Mouse (Mus musculus) olfactory bulb, adult 2 months (tissue): ENCODE results near the gene Epas1.

ENCODE experiments used
- CTCF ChIP-seq: fragments of 200-500 bp; IDR thresholded peaks from 2 replicates; pipeline ENCODE4 v1.5.1; 2012; ENCODE audit warnings: low read depth, mild to moderate bottlenecking, low read length, moderate library complexity; ENCODE audit not compliant: insufficient read depth
- POLR2A ChIP-seq: fragments of 200-500 bp; IDR thresholded peaks from 2 replicates; pipeline ENCODE4 v1.6.1; 2012; ENCODE audit warnings: mild to moderate bottlenecking, low read depth, low read length, moderate library complexity; ENCODE audit not compliant: insufficient read depth

DNA sequence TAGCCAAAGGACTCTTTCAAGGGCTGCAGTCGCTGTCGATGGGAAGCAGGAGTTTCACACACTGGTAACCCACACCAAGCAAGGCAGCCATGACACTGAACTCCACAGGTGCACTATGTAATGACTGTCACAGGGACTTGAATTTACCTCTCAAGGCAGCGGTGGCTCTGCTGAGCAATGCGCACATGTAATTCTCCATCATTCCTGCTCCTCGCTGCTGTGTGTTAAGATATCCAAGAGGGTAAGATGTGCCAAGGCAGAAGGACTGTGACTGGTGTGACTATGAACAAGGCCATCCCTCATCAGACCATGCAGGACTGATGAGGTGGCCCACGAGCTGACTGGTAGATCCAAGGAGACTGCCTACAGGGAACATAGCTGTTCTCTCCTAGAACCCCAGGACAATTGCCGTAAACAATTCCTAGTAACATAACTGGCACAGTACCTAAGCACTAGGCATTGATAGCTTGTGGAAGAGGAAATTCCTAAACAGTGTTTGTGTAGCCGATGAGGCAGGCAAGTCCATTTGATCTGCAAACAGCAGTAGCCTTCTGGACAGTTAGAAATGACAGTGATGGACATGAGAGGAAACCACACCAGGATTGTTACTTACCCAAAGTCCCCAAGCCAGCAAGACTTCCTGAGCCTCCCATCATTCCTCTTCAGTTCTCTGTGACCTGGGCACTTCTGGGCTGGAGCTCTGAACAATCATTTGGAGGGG lies 68.7 kb downstream of the Epas1 start:
- TF ChIP-seq CTCF (no peak), POLR2A (no peak)
